Mouse (Mus musculus) lung, adult 2 months (tissue): ENCODE data around the gene Trim44. TPM values are rescaled to one million over a fixed set of nuclear protein-coding genes. Genes with fewer than 3 reads are reported as not detected.

ENCODE experiments used
- DNase-seq: peaks from one replicate; pipeline ENCODE4 v3.0.0; 2022
- H3K4me1 ChIP-seq: fragments of 200-500 bp; 2 replicates; pipeline ENCODE4 v1.6.1; 2011; ENCODE audit warnings: low read length; ENCODE audit not compliant: control insufficient read depth, insufficient read depth
- H3K4me3 ChIP-seq: fragments of 200-500 bp; replicated peaks from 2 replicates; pipeline ENCODE3; 2011; ENCODE audit warnings: low read depth, mild to moderate bottlenecking, control low read depth, low read length; ENCODE audit errors: extremely low read depth
- CTCF ChIP-seq: fragments of 200-500 bp; IDR thresholded peaks from 2 replicates; pipeline ENCODE4 v1.5.1; 2011; ENCODE audit warnings: mild to moderate bottlenecking, low read length, control low read depth; ENCODE audit not compliant: insufficient read depth
- POLR2A ChIP-seq: fragments of 200-500 bp; IDR thresholded peaks from 2 replicates; pipeline ENCODE4 v1.6.1; 2011; ENCODE audit warnings: low read depth, mild to moderate bottlenecking, control low read depth, low read length, borderline replicate concordance; ENCODE audit errors: extremely low read depth
- WGBS: fragments of 180-500 bp; shearing (Covaris S2); methylation state at CpG from one replicate; pipeline ENCODE4 v1.1.7; 2018; 5-methylcytosine and 5-hydroxymethylcytosine counted together
- polyA plus RNA-seq: library from polyadenylated mRNA; depleted of rRNA; stranded (reverse); fragments of >200 nt; gene quantifications from 2 replicates; pipeline ENCODE4 v1.2.3, GENCODE M21; 2012; rRNA removed

The Trim44 gene
- polyA plus RNA-seq, 1 experiment: 34.2 TPM

- Histone ChIP-seq H3K4me3 (no peak overlapping the region), H3K4me1 (peaks cover 5% of the 10 kb centered on the region; the same call in 1 of the 2 replicates)
- DNase-seq: no peak
- no peak for TF ChIP-seq POLR2A
- TF ChIP-seq CTCF: no peak
- 86% methylated on average over 7 of the region's 7 CpGs for WGBS
Measured at GRCm38 (mm10) chr2:102253204-102253603, 154.4 kb downstream of the Trim44 start.

GRCm38 (mm10) chr2:102252651-102253050 lies 155.0 kb downstream of the Trim44 start:
- no peak for TF ChIP-seq POLR2A
- no peak for TF ChIP-seq CTCF
- 41% methylated on average over 4 of the region's 4 CpGs for WGBS
- Histone ChIP-seq H3K4me1 (peaks cover under 1% of the 10 kb centered on the region; the same call in 1 of the 2 replicates), H3K4me3 (no peak overlapping the region)
- DNase-seq: no peak

Other genes with a start within 250 kb of the Trim44 start
- 9.0 and 14.6 TPM in 2 replicates for gene Ldlrad3, start 221.4 kb downstream of the Trim44 start, polyA plus RNA-seq
- 6.2 and 6.6 TPM in 2 replicates for gene Fjx1, start 44.7 kb upstream of the Trim44 start, polyA plus RNA-seq
- gene Pamr1, start 142.2 kb upstream of the Trim44 start, polyA plus RNA-seq: 13.4 and 14.6 TPM in 2 replicates